Mouse (Mus musculus): ENCODE data around the gene Maml2. TPM values are rescaled to one million over a fixed set of nuclear protein-coding genes. Genes with fewer than 3 reads are reported as not detected.

Maml2 gene
- polyA plus RNA-seq, 1 experiment from 2014 or later: 8.6 TPM

DNA sequence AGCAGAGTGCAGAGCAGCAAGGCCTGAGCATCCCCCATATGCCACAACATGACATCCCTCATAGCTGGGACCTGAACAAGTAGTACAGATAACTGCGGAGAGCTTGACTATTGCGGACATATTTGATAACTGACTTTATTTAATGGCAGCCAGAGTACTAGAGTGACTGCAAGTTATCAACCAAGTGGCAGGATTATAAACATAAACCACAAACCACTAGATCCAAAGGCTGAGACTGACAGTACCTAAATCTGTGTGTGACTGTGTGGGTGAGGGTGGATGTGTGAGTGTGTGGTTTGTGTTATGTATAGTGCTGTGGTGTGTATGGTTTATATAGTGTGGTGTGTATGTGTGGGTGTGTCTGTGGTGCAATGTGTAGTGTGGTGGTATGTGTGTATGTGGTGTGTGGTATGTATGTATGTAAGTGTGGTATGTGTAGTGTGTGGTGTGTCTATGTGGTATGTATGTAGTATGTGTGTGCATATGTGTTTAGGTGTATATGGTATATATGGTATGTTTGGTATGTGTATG, 220.7 kb downstream of the Maml2 start:
- Histone ChIP-seq H3K27me3 (ENCODE audit: control insufficient read depth, insufficient read depth, low read length) (no peaks in the 10 kb centered on the region), H3K4me2 (ENCODE audit: low read depth, low read length) (no peak overlapping the region), H3K27ac (replicated peaks; ENCODE audit: low read depth, low read length) (no peak overlapping the region), H3K36me3 (replicated peaks; ENCODE audit: control insufficient read depth, insufficient read depth, low read depth, low read length) (no peaks in the 10 kb centered on the region), H3K4me1 (ENCODE audit: control insufficient read depth, insufficient read depth, low read length) (no peaks in the 10 kb centered on the region), H3K9me3 (replicated peaks; ENCODE audit: control insufficient read depth, low read length) (no peaks in the 10 kb centered on the region), H3K4me3 (ENCODE audit: low read depth, low read length) (no peak overlapping the region), H3K9ac (replicated peaks; ENCODE audit: low read length) (no peak overlapping the region)
- DNase-seq (ENCODE audit: low spot score): no peak
- no peak for ATAC-seq (replicated peaks; ENCODE audit: insufficient number of reproducible peaks, low FRiP score, low TSS enrichment, low read depth)
- 90% methylated on average over 2 of the region's 2 CpGs for WGBS

DNA sequence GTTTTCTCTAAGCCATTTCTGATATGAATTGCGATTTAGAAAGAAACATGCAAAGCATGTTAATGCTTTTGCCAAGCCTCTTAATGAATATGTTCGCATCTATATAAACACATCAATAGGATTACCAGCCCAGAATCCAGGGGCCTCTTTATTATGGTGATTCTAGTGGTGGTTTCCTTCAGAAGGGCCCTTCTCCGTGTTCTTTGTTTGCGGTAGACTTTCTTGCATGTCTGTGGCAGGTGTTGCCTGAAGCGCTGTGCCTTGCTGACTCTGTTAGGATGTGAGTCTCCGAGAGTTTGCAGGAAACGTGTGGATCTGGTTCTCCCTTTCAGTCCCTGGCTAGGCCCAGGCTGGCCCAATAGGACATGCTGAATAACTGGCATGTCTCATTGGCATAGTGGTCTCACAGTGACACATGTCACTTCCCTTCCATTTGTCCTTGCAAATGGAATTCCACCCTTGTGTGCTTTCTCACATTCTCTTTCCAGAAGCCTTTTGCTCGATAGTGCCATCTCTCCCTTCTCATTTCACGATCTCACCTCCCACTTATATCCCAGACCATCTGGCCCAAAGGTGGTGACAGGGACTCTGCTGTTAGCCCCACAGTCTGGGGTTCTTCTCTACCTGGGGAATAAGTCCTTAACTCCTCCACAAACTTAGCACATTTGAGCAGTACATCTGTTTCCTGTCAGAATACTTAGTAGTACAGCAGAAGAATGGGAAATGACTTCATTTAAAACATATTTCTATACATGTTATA, 224.5 kb downstream of the Maml2 start:
- no peak for DNase-seq (ENCODE audit: low spot score)
- Histone ChIP-seq H3K4me3 (ENCODE audit: low read depth, low read length) (no peak overlapping the region), H3K36me3 (replicated peaks; ENCODE audit: control insufficient read depth, insufficient read depth, low read depth, low read length) (no peaks in the 10 kb centered on the region), H3K4me2 (ENCODE audit: low read depth, low read length) (no peak overlapping the region), H3K27ac (replicated peaks; ENCODE audit: low read depth, low read length) (no peak overlapping the region), H3K9ac (replicated peaks; ENCODE audit: low read length) (no peak overlapping the region), H3K4me1 (ENCODE audit: control insufficient read depth, insufficient read depth, low read length) (no peaks in the 10 kb centered on the region), H3K9me3 (replicated peaks; ENCODE audit: control insufficient read depth, low read length) (no peaks in the 10 kb centered on the region), H3K27me3 (ENCODE audit: control insufficient read depth, insufficient read depth, low read length) (no peaks in the 10 kb centered on the region)
- WGBS: 71% methylated on average over 9 of the region's 9 CpGs
- no peak for ATAC-seq (replicated peaks; ENCODE audit: insufficient number of reproducible peaks, low FRiP score, low TSS enrichment, low read depth)

DNA sequence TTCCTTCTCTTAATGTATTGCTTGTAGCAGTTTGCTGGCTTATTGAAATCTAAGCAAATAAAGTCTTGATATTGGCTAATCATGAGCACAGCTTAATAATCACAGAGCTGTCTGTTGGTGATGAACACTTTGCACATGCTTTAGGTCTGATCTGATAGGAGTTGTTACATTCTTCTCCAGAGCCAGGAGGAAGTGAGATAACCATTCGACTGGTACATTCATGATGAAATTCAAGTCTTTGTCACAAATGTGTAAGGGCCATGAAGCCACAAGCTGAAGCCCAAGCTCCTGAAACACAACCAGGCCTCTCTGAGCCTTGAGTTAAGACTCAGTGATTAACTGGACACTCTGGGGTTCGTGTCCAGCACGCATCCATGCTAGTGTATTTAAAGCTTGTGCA, 225.3 kb downstream of the Maml2 start:
- no peak overlapping the region for H3K9ac ChIP-seq (replicated peaks; ENCODE audit: low read length)

DNA sequence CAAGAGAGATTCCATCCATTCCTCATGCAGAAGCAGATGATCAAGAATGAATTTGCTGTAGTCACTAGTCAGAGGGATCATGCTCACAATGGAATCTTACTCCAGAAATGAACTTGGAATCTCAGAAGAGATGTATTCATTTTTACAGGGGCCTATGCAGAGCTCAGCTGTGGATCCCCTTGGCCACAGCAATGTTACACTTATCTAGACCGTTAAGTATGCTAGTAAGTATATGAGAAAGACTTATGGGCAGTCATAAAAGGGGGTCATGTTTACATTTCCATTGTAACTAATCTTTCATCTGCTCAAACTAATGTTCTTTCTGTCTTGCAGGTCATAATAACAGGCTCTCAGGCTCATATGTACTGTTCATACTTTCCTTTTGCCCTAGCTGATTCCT, 227.3 kb downstream of the Maml2 start:
- no peak overlapping the region for H3K9ac ChIP-seq (replicated peaks; ENCODE audit: low read length)
- ATAC-seq (replicated peaks; ENCODE audit: insufficient number of reproducible peaks, low FRiP score, low TSS enrichment, low read depth) (no peak), DNase-seq (ENCODE audit: low spot score) (no peak)
- no peaks in the 10 kb centered on the region for H3K9me3 ChIP-seq (replicated peaks; ENCODE audit: control insufficient read depth, low read length)
- H3K4me2 ChIP-seq (ENCODE audit: low read depth, low read length): no peak overlapping the region
- H3K36me3 ChIP-seq (replicated peaks; ENCODE audit: control insufficient read depth, insufficient read depth, low read depth, low read length): no peaks in the 10 kb centered on the region
- WGBS: 89% methylated on average over 1 of the region's 1 CpGs
- H3K4me3 ChIP-seq (ENCODE audit: low read depth, low read length): no peak overlapping the region
- H3K4me1 ChIP-seq (ENCODE audit: control insufficient read depth, insufficient read depth, low read length): no peaks in the 10 kb centered on the region
- H3K27me3 ChIP-seq (ENCODE audit: control insufficient read depth, insufficient read depth, low read length): no peaks in the 10 kb centered on the region
- H3K27ac ChIP-seq (replicated peaks; ENCODE audit: low read depth, low read length): no peak overlapping the region

More for the DNA sequence above, 225.3 kb downstream of the Maml2 start:
- no peak overlapping the region for H3K4me2 ChIP-seq (ENCODE audit: low read depth, low read length)
- no peak overlapping the region for H3K4me3 ChIP-seq (ENCODE audit: low read depth, low read length)
- H3K36me3 ChIP-seq (replicated peaks; ENCODE audit: control insufficient read depth, insufficient read depth, low read depth, low read length): no peaks in the 10 kb centered on the region
- WGBS: 85% methylated on average over 3 of the region's 3 CpGs
- H3K27ac ChIP-seq (replicated peaks; ENCODE audit: low read depth, low read length): no peak overlapping the region
- H3K4me1 ChIP-seq (ENCODE audit: control insufficient read depth, insufficient read depth, low read length): no peaks in the 10 kb centered on the region
- ATAC-seq (replicated peaks; ENCODE audit: insufficient number of reproducible peaks, low FRiP score, low TSS enrichment, low read depth) (no peak), DNase-seq (ENCODE audit: low spot score) (no peak)
- no peaks in the 10 kb centered on the region for H3K27me3 ChIP-seq (ENCODE audit: control insufficient read depth, insufficient read depth, low read length)
- no peaks in the 10 kb centered on the region for H3K9me3 ChIP-seq (replicated peaks; ENCODE audit: control insufficient read depth, low read length)

DNA sequence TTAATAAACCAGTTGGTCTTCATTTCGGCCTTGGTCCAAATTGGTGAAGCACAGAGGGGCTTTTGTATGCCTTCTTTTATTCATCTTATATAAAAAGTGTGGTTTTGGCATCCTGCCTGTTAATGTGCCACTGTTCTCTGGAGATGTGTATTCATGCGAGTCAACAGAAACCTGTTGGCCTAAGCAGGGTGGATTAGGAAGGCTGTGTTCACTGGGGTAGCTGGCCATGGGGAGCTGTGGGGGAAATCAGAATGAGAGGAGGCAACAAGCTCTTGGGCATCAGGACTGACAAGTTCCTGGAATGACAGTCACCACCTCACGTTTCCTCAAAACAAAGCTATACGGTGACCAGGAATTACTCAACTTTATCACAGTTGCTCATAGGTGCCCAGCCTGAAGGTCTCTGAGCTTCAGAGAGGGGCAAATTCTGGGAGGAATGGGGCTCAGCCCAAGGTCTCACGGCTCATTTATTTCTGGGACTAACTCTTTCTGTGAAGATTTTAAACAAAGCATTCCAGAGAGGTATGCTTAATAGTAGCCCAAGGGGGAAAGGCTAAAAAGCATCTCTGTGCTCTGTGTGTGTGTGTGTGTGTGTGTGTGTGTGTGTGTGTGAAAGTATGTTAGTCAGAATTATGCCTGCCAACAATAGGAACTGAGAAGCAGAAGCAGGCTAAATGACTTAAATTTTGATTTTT, 228.0 kb downstream of the Maml2 start:
- Histone ChIP-seq H3K27me3 (ENCODE audit: control insufficient read depth, insufficient read depth, low read length) (no peaks in the 10 kb centered on the region), H3K27ac (replicated peaks; ENCODE audit: low read depth, low read length) (no peak overlapping the region), H3K9ac (replicated peaks; ENCODE audit: low read length) (no peak overlapping the region), H3K36me3 (replicated peaks; ENCODE audit: control insufficient read depth, insufficient read depth, low read depth, low read length) (no peaks in the 10 kb centered on the region), H3K9me3 (replicated peaks; ENCODE audit: control insufficient read depth, low read length) (no peaks in the 10 kb centered on the region), H3K4me1 (ENCODE audit: control insufficient read depth, insufficient read depth, low read length) (no peaks in the 10 kb centered on the region), H3K4me3 (ENCODE audit: low read depth, low read length) (no peak overlapping the region), H3K4me2 (ENCODE audit: low read depth, low read length) (no peak overlapping the region)
- no peak for ATAC-seq (replicated peaks; ENCODE audit: insufficient number of reproducible peaks, low FRiP score, low TSS enrichment, low read depth)
- 65% methylated on average over 5 of the region's 5 CpGs for WGBS
- DNase-seq (ENCODE audit: low spot score): no peak

DNA sequence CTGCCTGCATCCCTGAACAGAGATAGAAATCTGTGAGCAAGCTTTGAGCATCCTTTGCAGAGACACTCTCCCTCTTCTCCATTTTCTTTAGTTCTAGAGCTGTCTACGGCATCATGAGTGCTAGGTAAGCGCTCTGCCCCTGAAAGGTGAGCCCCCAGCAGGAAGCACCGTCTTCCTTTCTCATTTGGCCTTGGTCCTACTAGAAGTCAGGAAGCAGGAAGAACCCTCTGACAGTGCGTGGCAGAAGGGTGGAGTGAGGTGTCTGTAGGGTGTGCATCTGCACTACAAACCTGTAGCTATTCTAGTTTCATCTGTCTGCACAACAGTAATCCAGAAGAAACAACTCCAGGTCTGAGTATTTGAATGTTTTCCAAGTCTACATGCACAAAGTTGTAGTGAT, 232.8 kb downstream of the Maml2 start:
- H3K27me3 ChIP-seq (ENCODE audit: control insufficient read depth, insufficient read depth, low read length): no peaks in the 10 kb centered on the region
- H3K27ac ChIP-seq (replicated peaks; ENCODE audit: low read depth, low read length): no peak overlapping the region
- no peak overlapping the region for H3K4me3 ChIP-seq (ENCODE audit: low read depth, low read length)
- no peak overlapping the region for H3K9ac ChIP-seq (replicated peaks; ENCODE audit: low read length)
- no peaks in the 10 kb centered on the region for H3K36me3 ChIP-seq (replicated peaks; ENCODE audit: control insufficient read depth, insufficient read depth, low read depth, low read length)
- DNase-seq (ENCODE audit: low spot score) (no peak), ATAC-seq (replicated peaks; ENCODE audit: insufficient number of reproducible peaks, low FRiP score, low TSS enrichment, low read depth) (no peak)
- WGBS: 74% methylated on average over 4 of the region's 4 CpGs
- H3K4me2 ChIP-seq (ENCODE audit: low read depth, low read length): no peak overlapping the region
- H3K9me3 ChIP-seq (replicated peaks; ENCODE audit: control insufficient read depth, low read length): no peaks in the 10 kb centered on the region
- H3K4me1 ChIP-seq (ENCODE audit: control insufficient read depth, insufficient read depth, low read length): no peaks in the 10 kb centered on the region

DNA sequence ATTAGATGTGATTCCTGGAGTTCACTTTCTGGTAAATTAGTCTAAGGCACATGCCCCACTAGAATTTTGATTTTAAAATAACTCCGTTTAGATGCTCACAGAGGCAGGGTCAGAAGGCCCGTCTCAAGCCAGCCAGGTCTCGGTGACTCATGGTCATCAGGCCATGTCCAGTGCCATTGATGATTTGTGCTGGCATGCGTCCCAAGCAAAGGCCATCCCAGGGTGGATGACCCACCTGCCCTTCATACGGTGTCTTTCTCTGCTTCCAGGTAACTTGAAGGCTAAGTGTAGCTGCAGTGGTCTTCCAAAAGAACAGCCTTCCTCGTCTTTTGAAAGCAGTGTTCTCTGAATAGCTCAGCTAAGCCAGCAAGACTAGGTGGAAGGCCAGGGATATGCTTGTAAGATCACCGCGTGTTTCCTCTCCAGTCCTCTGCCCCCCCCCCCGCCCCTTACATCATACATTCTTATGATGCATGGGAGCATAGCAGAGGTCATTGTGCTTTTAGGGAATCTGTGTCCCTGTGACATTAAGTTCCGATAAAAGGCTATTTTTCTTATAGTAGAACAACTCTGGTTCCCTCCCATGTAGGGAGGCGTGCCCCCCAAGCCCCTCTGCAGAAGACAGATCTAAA, 235.4 kb downstream of the Maml2 start:
- Histone ChIP-seq H3K4me3 (ENCODE audit: low read depth, low read length) (no peak overlapping the region), H3K27me3 (ENCODE audit: control insufficient read depth, insufficient read depth, low read length) (no peaks in the 10 kb centered on the region), H3K27ac (replicated peaks; ENCODE audit: low read depth, low read length) (no peak overlapping the region), H3K9ac (replicated peaks; ENCODE audit: low read length) (no peak overlapping the region), H3K4me2 (ENCODE audit: low read depth, low read length) (no peak overlapping the region), H3K9me3 (replicated peaks; ENCODE audit: control insufficient read depth, low read length) (no peaks in the 10 kb centered on the region), H3K36me3 (replicated peaks; ENCODE audit: control insufficient read depth, insufficient read depth, low read depth, low read length) (no peaks in the 10 kb centered on the region), H3K4me1 (ENCODE audit: control insufficient read depth, insufficient read depth, low read length) (no peaks in the 10 kb centered on the region)
- 88% methylated on average over 11 of the region's 11 CpGs for WGBS
- no peak for ATAC-seq (replicated peaks; ENCODE audit: insufficient number of reproducible peaks, low FRiP score, low TSS enrichment, low read depth)
- DNase-seq (ENCODE audit: low spot score): no peak

DNA sequence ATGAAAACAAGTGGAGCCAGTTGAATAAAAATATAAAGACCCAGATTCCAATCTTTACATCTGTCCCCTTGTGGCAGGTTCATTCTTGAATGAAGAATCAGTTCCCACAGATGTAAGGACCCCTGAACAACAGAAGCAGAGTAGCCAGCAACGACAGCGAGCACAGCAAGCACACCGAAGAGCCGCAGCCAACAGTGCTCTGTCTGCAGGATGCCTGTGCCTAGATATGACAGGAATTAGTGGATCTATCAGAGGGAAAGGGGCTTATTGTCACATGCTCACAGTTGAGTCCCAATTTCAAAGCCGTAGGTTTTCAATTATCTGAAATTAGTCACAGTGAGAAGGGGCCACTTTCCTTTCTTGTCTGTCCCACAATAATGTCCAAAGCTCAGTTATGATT, 238.0 kb downstream of the Maml2 start:
- Histone ChIP-seq H3K27me3 (ENCODE audit: control insufficient read depth, insufficient read depth, low read length) (no peaks in the 10 kb centered on the region), H3K4me1 (ENCODE audit: control insufficient read depth, insufficient read depth, low read length) (no peaks in the 10 kb centered on the region; the same call in 1 of the 2 replicates), H3K27ac (replicated peaks; ENCODE audit: low read depth, low read length) (no peak overlapping the region), H3K9ac (replicated peaks; ENCODE audit: low read length) (no peak overlapping the region), H3K4me3 (ENCODE audit: low read depth, low read length) (no peak overlapping the region), H3K9me3 (replicated peaks; ENCODE audit: control insufficient read depth, low read length) (no peaks in the 10 kb centered on the region), H3K4me2 (ENCODE audit: low read depth, low read length) (no peak overlapping the region), H3K36me3 (replicated peaks; ENCODE audit: control insufficient read depth, insufficient read depth, low read depth, low read length) (no peaks in the 10 kb centered on the region)
- DNase-seq (ENCODE audit: low spot score) (no peak), ATAC-seq (replicated peaks; ENCODE audit: insufficient number of reproducible peaks, low FRiP score, low TSS enrichment, low read depth) (no peak)
- WGBS: 22% methylated on average over 5 of the region's 5 CpGs

Measured in embryonic facial prominence, embryonic 11.5 days (tissue).